Mouse (Mus musculus) hematopoietic stem cell, adult 5-6 weeks (primary cell): ENCODE data around the gene Pdzk1. TPM values are rescaled to one million over a fixed set of nuclear protein-coding genes. Genes with fewer than 3 reads are reported as not detected.

Experiments
- ATAC-seq, 2 experiments: fragments of 125-278 bp in 1 of 2; replicated peaks in 1 of 2; 2 replicates each; pipeline ENCODE4 v1.8.0; 2016 to 2017; ENCODE audit warnings: inconsistent platforms in 2 of 2, mild to moderate bottlenecking in 2 of 2, moderate number of reproducible peaks in 2 of 2, low read depth in 1 of 2, moderate TSS enrichment in 1 of 2; ENCODE audit not compliant: low FRiP score in 2 of 2, poor library complexity in 2 of 2, severe bottlenecking in 2 of 2, insufficient read depth in 1 of 2, low TSS enrichment in 1 of 2
- total RNA-seq: library from RNA; stranded (forward); fragments of 172-1452, 232-1000 nt; gene quantifications from 2 replicates; pipeline ENCODE4 v1.2.3, GENCODE M21; 2017

The Pdzk1 gene
- total RNA-seq, 1 experiment from 2014 or later, result 0.45 TPM

- ATAC-seq, result no peak
These were observed 698 bp upstream of the Pdzk1 start for GRCm38 (mm10) chr3:96828308-96828864.

GRCm38 (mm10) chr3:96829856-96830255 is 772 bp downstream of the Pdzk1 start:
- ATAC-seq, result no peak

- no peak for ATAC-seq
These were observed 3.8 kb downstream of the Pdzk1 start for GRCm38 (mm10) chr3:96832930-96833329.

- no peak for ATAC-seq
These were observed 5.7 kb downstream of the Pdzk1 start for GRCm38 (mm10) chr3:96834587-96835348.

GRCm38 (mm10) chr3:96836414-96836813 is 7.3 kb downstream of the Pdzk1 start:
- ATAC-seq, result 0 out of 4 replicates have a peak, but pooled peaks of 1 of the 2 experiments have one; percentile 7

- ATAC-seq, result no peak
These were observed 10.0 kb downstream of the Pdzk1 start for GRCm38 (mm10) chr3:96838996-96839645.

GRCm38 (mm10) chr3:96845191-96845590 is 16.1 kb downstream of the Pdzk1 start:
- no peak for ATAC-seq

GRCm38 (mm10) chr3:96845806-96846205 is 16.7 kb downstream of the Pdzk1 start:
- no peak for ATAC-seq

GRCm38 (mm10) chr3:96846985-96847384 is 17.9 kb downstream of the Pdzk1 start:
- ATAC-seq, result 0 out of 4 replicates have a peak, but pooled peaks of 1 of the 2 experiments have one; percentile 45

GRCm38 (mm10) chr3:96847661-96848060 is 18.6 kb downstream of the Pdzk1 start:
- ATAC-seq, result peak; percentile 43 to 53; a peak in 3 of 4 replicates

- ATAC-seq, result no peak
These were observed 19.4 kb downstream of the Pdzk1 start for GRCm38 (mm10) chr3:96848470-96848869.

- no peak for ATAC-seq
These were observed 20.2 kb downstream of the Pdzk1 start for GRCm38 (mm10) chr3:96849168-96849727.

- ATAC-seq, result no peak
These were observed 23.5 kb downstream of the Pdzk1 start for GRCm38 (mm10) chr3:96852561-96852960.

- no peak for ATAC-seq
These were observed 25.3 kb downstream of the Pdzk1 start for GRCm38 (mm10) chr3:96854376-96854775.

GRCm38 (mm10) chr3:96855833-96856232 is 26.7 kb downstream of the Pdzk1 start:
- no peak for ATAC-seq

GRCm38 (mm10) chr3:96860498-96860897 is 31.4 kb downstream of the Pdzk1 start:
- ATAC-seq, result no peak

- no peak for ATAC-seq
These were observed 38.8 kb downstream of the Pdzk1 start for GRCm38 (mm10) chr3:96867863-96868262.

- ATAC-seq, result no peak
These were observed 39.5 kb downstream of the Pdzk1 start for GRCm38 (mm10) chr3:96868566-96868965.
